Mouse (Mus musculus): Measurements from ENCODE around the gene Ythdf1.

Gene Ythdf1

GRCm38 (mm10) chr2:180920810-180921400, at the start of gene Ythdf1:
Ythdf1 (minus strand) TSS chr2:180920949.
- DNase-seq = peak; percentile 100

GRCm38 (mm10) chr2:180967010-180967763, 46.4 kb upstream of the Ythdf1 start, which contains the start of gene Arfgap1:
Arfgap1 (plus strand) TSS chr2:180967225.
- peak; percentile 88 for DNase-seq

GRCm38 (mm10) chr2:180966092-180966882, 45.5 kb upstream of the Ythdf1 start:
- DNase-seq = peak; percentile 35 to 41

- DNase-seq = peak; percentile 78 to 79
These were observed 43.2 kb upstream of the Ythdf1 start for GRCm38 (mm10) chr2:180963956-180964355.

GRCm38 (mm10) chr2:180962616-180963308, 42.0 kb upstream of the Ythdf1 start:
- DNase-seq = no peak

- DNase-seq = no peak
These were observed 39.4 kb upstream of the Ythdf1 start for GRCm38 (mm10) chr2:180960187-180960586.

- DNase-seq = no peak
These were observed 38.9 kb upstream of the Ythdf1 start for GRCm38 (mm10) chr2:180959605-180960004.

- DNase-seq = peak; percentile 9 to 18
These were observed 33.6 kb upstream of the Ythdf1 start, which contains the start of gene Nkain4 for GRCm38 (mm10) chr2:180954061-180955047. Nkain4 (minus strand) TSS chr2:180954699.

GRCm38 (mm10) chr2:180953638-180954037, 32.9 kb upstream of the Ythdf1 start:
- no peak for DNase-seq

GRCm38 (mm10) chr2:180952731-180953171, 32.0 kb upstream of the Ythdf1 start:
- DNase-seq = no peak

GRCm38 (mm10) chr2:180949947-180950346, 29.2 kb upstream of the Ythdf1 start:
- DNase-seq = no peak

GRCm38 (mm10) chr2:180941869-180942268, 21.1 kb upstream of the Ythdf1 start:
- no peak for DNase-seq

GRCm38 (mm10) chr2:180940187-180940586, 19.4 kb upstream of the Ythdf1 start:
- no peak for DNase-seq

GRCm38 (mm10) chr2:180932418-180932817, 11.7 kb upstream of the Ythdf1 start:
- DNase-seq = no peak

GRCm38 (mm10) chr2:180928723-180929122, 8.0 kb upstream of the Ythdf1 start, which contains the start of gene Birc7:
Birc7 (plus strand) TSS chr2:180929023.
- no peak for DNase-seq

GRCm38 (mm10) chr2:180925176-180925575, 4.4 kb upstream of the Ythdf1 start:
- DNase-seq = peak; percentile 77 to 78

- DNase-seq = no peak
These were observed 2.0 kb upstream of the Ythdf1 start for GRCm38 (mm10) chr2:180922739-180923138.

- peak in 1 of 2 experiments; percentile 14 for DNase-seq
These were observed 588 bp downstream of the Ythdf1 start for GRCm38 (mm10) chr2:180919913-180920809.

- DNase-seq = no peak
These were observed 4.8 kb downstream of the Ythdf1 start for GRCm38 (mm10) chr2:180915886-180916433.

- DNase-seq = no peak
These were observed 9.8 kb downstream of the Ythdf1 start for GRCm38 (mm10) chr2:180910928-180911327.
